In the genomic region with DNA sequence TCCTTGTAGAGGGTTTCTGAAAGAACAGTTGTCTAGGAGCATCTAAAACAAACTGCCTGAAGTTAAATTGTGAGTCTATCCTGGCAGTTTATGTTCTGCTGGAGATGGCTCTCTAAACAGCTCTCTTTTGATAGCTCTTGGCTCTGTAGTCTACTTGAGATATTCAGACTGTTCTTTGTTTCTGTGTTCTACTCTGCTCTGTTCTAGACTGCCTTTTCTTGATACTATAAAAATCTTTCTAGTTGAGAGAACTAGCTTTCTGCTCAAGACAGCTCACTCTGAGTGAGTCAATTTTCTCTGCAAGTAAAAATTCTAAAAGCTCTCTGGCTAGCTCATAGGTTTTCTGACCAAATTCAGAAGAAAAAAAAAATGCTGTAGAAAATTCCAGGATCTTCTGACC, we compare ENCODE assay signal across 21 mouse cellular contexts.
"Had no signal": no experiment of that assay in that cellular context is flagged by ENCODE, and none has a peak within 500 bp of the region (broad histone marks: within the 10 kb centered on the region; RNA-seq: fewer than 3 reads in every experiment).

No protein-coding gene starts in this region.

- DNase-seq: heart, postnatal 10 days; heart, postnatal 14 days; heart, postnatal 36 days; heart, postnatal 4 days; kidney, adult 11 months; kidney, adult 18-20 months; kidney, adult 2 months; kidney, adult 8-10 months; kidney, adult 9 months; kidney, postnatal 10 days; kidney, postnatal 14 days; kidney, postnatal 25 days; kidney, postnatal 36 days; kidney, postnatal 4 days; layer of hippocampus, adult 9-11 months; layer of hippocampus, postnatal 36 days had no signal

- ATAC-seq: hindbrain, embryonic 16.5 days; hindbrain, postnatal 0 days; inflammation-experienced regulatory T-cells, adult 6 months; intestine, embryonic 15.5 days; intestine, postnatal 0 days had no signal
